Comparison of ENCODE assay signal across 8 mouse cellular contexts in the genomic region with DNA sequence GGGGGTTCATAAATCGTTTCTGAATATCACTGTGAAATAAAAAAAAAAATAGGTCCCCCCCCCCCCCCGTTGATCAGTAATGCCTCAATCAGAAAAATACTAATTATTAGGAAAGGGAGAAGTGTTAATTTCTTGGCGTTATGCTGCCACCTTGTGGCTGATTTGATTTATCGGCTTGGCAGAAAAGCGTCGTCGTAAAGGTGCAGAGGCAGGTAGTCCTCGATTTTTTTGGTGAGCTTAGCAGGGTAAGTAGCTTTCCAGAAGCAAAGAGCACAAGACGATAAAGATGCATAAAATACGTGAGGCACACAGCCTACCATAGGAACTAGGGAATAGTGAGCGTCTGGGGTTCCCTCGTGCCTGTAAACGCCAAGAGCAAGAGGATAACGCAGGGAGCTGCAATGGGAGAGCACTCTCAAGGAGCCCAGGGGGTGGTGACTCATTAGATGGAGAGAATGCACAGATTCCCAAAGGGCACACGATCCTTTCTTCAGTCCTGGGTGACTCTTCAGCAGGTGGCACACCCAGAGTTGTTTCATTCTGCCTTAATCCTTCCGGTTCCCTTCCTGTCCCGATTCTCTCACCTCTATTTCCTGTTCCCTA. TPM values are rescaled to one million over a fixed set of nuclear protein-coding genes. Genes with fewer than 3 reads are reported as not detected.
A peak's percentile ranks its signal among the peaks of the same experiment; 100 is the strongest.
DNase-seq lines count a peak whose midpoint lies in the region; ATAC-seq and TF ChIP-seq lines count a peak whose summit lies in the region.

No protein-coding gene starts in this region.

- peak overlapping the region; percentile 51 for H3K4me2 ChIP-seq in intestine, embryonic 15.5 days (replicated peaks)
- H3K4me2 ChIP-seq in midbrain, postnatal 0 days (ENCODE audit: low read depth, low read length, poor library complexity, severe bottlenecking) = peak overlapping the region; percentile 44

- no peak overlapping the region for H3K27ac ChIP-seq in intestine, embryonic 15.5 days
- H3K27ac ChIP-seq in midbrain, postnatal 0 days (ENCODE audit: low read depth, low read length) = no peak overlapping the region

- no peak overlapping the region for H3K4me3 ChIP-seq in intestine, embryonic 15.5 days (replicated peaks)
- H3K4me3 ChIP-seq in midbrain, postnatal 0 days (ENCODE audit: low read depth, low read length) = peak overlapping the region; percentile 16; the same call in 1 of the 2 replicates

- peak; percentile 84 for TF ChIP-seq CTCF in midbrain, postnatal 0 days (IDR thresholded peaks at IDR 0.05)

- WGBS in intestine, embryonic 15.5 days = 12% methylated on average over 17 of the region's 17 CpGs
- 13% methylated on average over 17 of the region's 17 CpGs for WGBS in midbrain, postnatal 0 days

- H3K9ac ChIP-seq in intestine, embryonic 15.5 days = no peak overlapping the region
- 0 out of 2 replicates have a peak overlapping the region, but pooled peaks have one; percentile 19 for H3K9ac ChIP-seq in midbrain, postnatal 0 days (replicated peaks; ENCODE audit: low read length, poor library complexity, severe bottlenecking)

- no peaks in the 10 kb centered on the region for H3K9me3 ChIP-seq in intestine, embryonic 15.5 days
- no peaks in the 10 kb centered on the region for H3K9me3 ChIP-seq in midbrain, postnatal 0 days (ENCODE audit: low read length)

- H3K27me3 ChIP-seq in intestine, embryonic 15.5 days (replicated peaks) = no peaks in the 10 kb centered on the region
- H3K27me3 ChIP-seq in midbrain, postnatal 0 days (ENCODE audit: insufficient read depth, low read length) = 0 out of 2 replicates have a peak, but pooled peaks cover 5% of the 10 kb centered on the region

- peak; percentile 47 for DNase-seq in right cerebral cortex, adult 18-20 months
- DNase-seq in right cerebral cortex, postnatal 36 days (ENCODE audit: low spot score in 2 of 2) = no peak
- DNase-seq in cerebellum, adult 11-12 months = peak; percentile 69
- peak; percentile 37 for DNase-seq in forelimb bud, embryonic 11.5 days (ENCODE audit: low read depth, low spot score)
- DNase-seq in liver = peak; percentile 43
- peak; percentile 78 for DNase-seq in midbrain, postnatal 0 days (ENCODE audit: low spot score)
- peak; percentile 50 for DNase-seq in telencephalon, adult 2 months (ENCODE audit: low read depth, low spot score)

- H3K36me3 ChIP-seq in intestine, embryonic 15.5 days = no peaks in the 10 kb centered on the region
- no peaks in the 10 kb centered on the region for H3K36me3 ChIP-seq in midbrain, postnatal 0 days (ENCODE audit: insufficient read depth, low read length)

- 0 out of 2 replicates have a peak, but pooled peaks cover 3% of the 10 kb centered on the region for H3K4me1 ChIP-seq in intestine, embryonic 15.5 days (replicated peaks)
- H3K4me1 ChIP-seq in midbrain, postnatal 0 days (ENCODE audit: insufficient read depth, low read length) = no peaks in the 10 kb centered on the region

- no peak for ATAC-seq in intestine, embryonic 15.5 days
- ATAC-seq in midbrain, postnatal 0 days (ENCODE audit: low FRiP score) = peak; percentile 25; the same call in 1 of the 2 replicates

RNA-seq across cellular contexts. Expression of gene Crygs, which starts 3.8 kb away (rescaled TPM):
- not detected in 2 replicates for polyA plus RNA-seq in intestine, embryonic 15.5 days (2015; fragmentation: Nextera tagmentation; extraction: Ambion mirVana)
- not detected in 2 replicates for total RNA-seq in midbrain, postnatal 0 days (2014; rRNA removed)
- polyA plus RNA-seq in midbrain, postnatal 0 days (2015; fragmentation: Nextera tagmentation; extraction: Ambion mirVana) = 0.45 TPM in 1 of 2 replicates, not detected in the other

RNA-seq across cellular contexts. Expression of gene Tbccd1, which starts 49.9 kb away (rescaled TPM):
- 26.2 and 30.7 TPM in 2 replicates for polyA plus RNA-seq in intestine, embryonic 15.5 days (2015; fragmentation: Nextera tagmentation; extraction: Ambion mirVana)
- 16.2 and 19.1 TPM in 2 replicates for total RNA-seq in midbrain, postnatal 0 days (2014; rRNA removed)
- polyA plus RNA-seq in midbrain, postnatal 0 days (2015; fragmentation: Nextera tagmentation; extraction: Ambion mirVana) = 14.5 and 15.9 TPM in 2 replicates

RNA-seq across cellular contexts. Expression of gene Dnajb11, which starts 50.1 kb away (rescaled TPM):
- polyA plus RNA-seq in intestine, embryonic 15.5 days (2015; fragmentation: Nextera tagmentation; extraction: Ambion mirVana) = 120 and 125 TPM in 2 replicates
- total RNA-seq in midbrain, postnatal 0 days (2014; rRNA removed) = 58.7 and 63.0 TPM in 2 replicates
- 88.4 and 89.9 TPM in 2 replicates for polyA plus RNA-seq in midbrain, postnatal 0 days (2015; fragmentation: Nextera tagmentation; extraction: Ambion mirVana)

Comparison
In these comparisons a context has a peak if more than half of its experiments do, and no peak if none do; other contexts are left out.
1. DNase-seq: peak in right cerebral cortex, adult 18-20 months (single experiment), cerebellum, adult 11-12 months (single experiment), forelimb bud, embryonic 11.5 days (single experiment), liver (single experiment), midbrain, postnatal 0 days (single experiment) and telencephalon, adult 2 months (single experiment); none in right cerebral cortex, postnatal 36 days (0 of 2).